Mouse (Mus musculus) bone marrow, adult 2 months (tissue): ENCODE measurements around the gene Nfia.

ENCODE experiments used
- CTCF ChIP-seq: fragments of 200-500 bp; IDR thresholded peaks from 2 replicates; pipeline ENCODE4 v1.5.1; 2011; ENCODE audit warnings: low read length, control low read depth; ENCODE audit not compliant: control insufficient read depth, insufficient read depth
- POLR2A ChIP-seq: fragments of 200-500 bp; IDR thresholded peaks from 2 replicates; pipeline ENCODE4 v1.6.1; 2011; ENCODE audit warnings: low read depth, mild to moderate bottlenecking, control low read depth, low read length, borderline replicate concordance; ENCODE audit not compliant: control insufficient read depth

- TF ChIP-seq POLR2A: no peak
- TF ChIP-seq CTCF: no peak
These were observed 154.2 kb downstream of the Nfia start for GRCm38 (mm10) chr4:97926607-97927308.
